Mouse (Mus musculus) stomach, embryonic 14.5 days (tissue): ENCODE results near the gene Fmnl3. TPM values are rescaled to one million over a fixed set of nuclear protein-coding genes. Genes with fewer than 3 reads are reported as not detected.

Experiments
- ATAC-seq: fragments of 200-750 bp; cut with Nextera tagmentation; 2 replicates; pipeline ENCODE4 v1.8.0; 2017; ENCODE audit warnings: low read depth, moderate TSS enrichment; ENCODE audit not compliant: insufficient number of reproducible peaks, insufficient read depth, low FRiP score
- H3K27ac ChIP-seq: fragments of 300-500 bp; sonication (generic); 2 replicates; pipeline ENCODE4 v1.5.1; 2014; ENCODE audit warnings: mild to moderate bottlenecking, low read length, moderate library complexity, mixed read lengths
- H3K27me3 ChIP-seq: fragments of 300-500 bp; sonication (generic); 2 replicates; pipeline ENCODE4 v1.6.1; 2014; ENCODE audit warnings: low read length, control low read depth, mixed read lengths; ENCODE audit not compliant: control insufficient read depth, insufficient read depth
- H3K36me3 ChIP-seq: fragments of 300-500 bp; sonication (generic); 2 replicates; pipeline ENCODE4 v1.6.1; 2014; ENCODE audit warnings: mild to moderate bottlenecking, control low read depth, low read length, moderate library complexity, mixed read lengths; ENCODE audit not compliant: control insufficient read depth, insufficient read depth
- H3K4me1 ChIP-seq: fragments of 300-500 bp; sonication (generic); 2 replicates; pipeline ENCODE4 v1.6.1; 2014; ENCODE audit warnings: low read length, control low read depth, mixed read lengths; ENCODE audit not compliant: control insufficient read depth, insufficient read depth
- H3K4me2 ChIP-seq: fragments of 300-500 bp; sonication (generic); replicated peaks from 2 replicates; pipeline ENCODE4 v1.6.1; 2014; ENCODE audit warnings: low read depth, low read length, control low read depth
- H3K4me3 ChIP-seq: fragments of 300-500 bp; sonication (generic); 2 replicates; pipeline ENCODE4 v1.5.1; 2014; ENCODE audit warnings: low read depth, low read length, control low read depth
- H3K9ac ChIP-seq: fragments of 300-500 bp; sonication (generic); replicated peaks from 2 replicates; pipeline ENCODE4 v1.6.1; 2014; ENCODE audit warnings: low read depth, mild to moderate bottlenecking, control low read depth, low read length, moderate library complexity, mixed read lengths
- H3K9me3 ChIP-seq: fragments of 300-500 bp; sonication (generic); 2 replicates; pipeline ENCODE4 v1.6.1; 2016; ENCODE audit warnings: low read depth, low read length, control low read depth; ENCODE audit not compliant: control insufficient read depth
- WGBS: fragments of 180-500 bp; shearing (Covaris S2); extraction: QIAGEN DNeasy Blood & Tissue Kit; methylation state at CpG from one replicate; pipeline ENCODE4 v1.1.7; 2014; 5-methylcytosine and 5-hydroxymethylcytosine counted together
- polyA plus RNA-seq: library from polyadenylated mRNA; unstranded; fragments of >200 nt; fragmentation: Nextera tagmentation; extraction: Ambion mirVana; gene quantifications from 2 replicates; pipeline ENCODE4 v1.2.1, GENCODE M21; 2014

The Fmnl3 gene
- polyA plus RNA-seq, 1 experiment from 2014 or later, result 23.1 TPM

GRCm38 (mm10) chr15:99332921-99333675 is 37.2 kb downstream of the Fmnl3 start:
- no peaks in the 10 kb centered on the region for H3K9me3 ChIP-seq
- no peak overlapping the region for H3K9ac ChIP-seq
- H3K4me1 ChIP-seq, result peaks cover 34% of the 10 kb centered on the region
- H3K4me2 ChIP-seq, result no peak overlapping the region
- peak; percentile 88; the same call in 1 of the 2 replicates for ATAC-seq
- H3K4me3 ChIP-seq, result no peak overlapping the region
- WGBS, result 27% methylated on average over 9 of the region's 9 CpGs
- H3K36me3 ChIP-seq, result peaks cover 9% of the 10 kb centered on the region; the same call in 1 of the 2 replicates
- H3K27me3 ChIP-seq, result no peaks in the 10 kb centered on the region
- H3K27ac ChIP-seq, result peak overlapping the region; percentile 94

- H3K4me1 ChIP-seq, result peaks cover 34% of the 10 kb centered on the region
- no peak overlapping the region for H3K4me3 ChIP-seq
- H3K9ac ChIP-seq, result no peak overlapping the region
Measured at GRCm38 (mm10) chr15:99332111-99332510, 38.2 kb downstream of the Fmnl3 start.

GRCm38 (mm10) chr15:99331341-99331740 is 38.9 kb downstream of the Fmnl3 start:
- ATAC-seq, result no peak
- H3K36me3 ChIP-seq, result peaks cover 17% of the 10 kb centered on the region; the same call in 1 of the 2 replicates
- no peak overlapping the region for H3K4me3 ChIP-seq
- 79% methylated on average over 5 of the region's 5 CpGs for WGBS
- H3K4me2 ChIP-seq, result no peak overlapping the region
- no peak overlapping the region for H3K9ac ChIP-seq
- H3K27me3 ChIP-seq, result no peaks in the 10 kb centered on the region
- no peaks in the 10 kb centered on the region for H3K9me3 ChIP-seq
- H3K4me1 ChIP-seq, result peaks cover 34% of the 10 kb centered on the region
- peak overlapping the region; percentile 94; the same call in 1 of the 2 replicates for H3K27ac ChIP-seq

More at GRCm38 (mm10) chr15:99332111-99332510, 38.2 kb downstream of the Fmnl3 start:
- H3K4me2 ChIP-seq, result no peak overlapping the region
- no peak for ATAC-seq
- H3K9me3 ChIP-seq, result no peaks in the 10 kb centered on the region
- H3K27me3 ChIP-seq, result no peaks in the 10 kb centered on the region
- peaks cover 17% of the 10 kb centered on the region; the same call in 1 of the 2 replicates for H3K36me3 ChIP-seq
- H3K27ac ChIP-seq, result peak overlapping the region; percentile 94

GRCm38 (mm10) chr15:99330324-99330723 is 40.0 kb downstream of the Fmnl3 start:
- no peak for ATAC-seq
- no peak overlapping the region for H3K9ac ChIP-seq
- no peaks in the 10 kb centered on the region for H3K27me3 ChIP-seq
- H3K4me1 ChIP-seq, result peaks cover 34% of the 10 kb centered on the region
- H3K27ac ChIP-seq, result no peak overlapping the region
- H3K4me2 ChIP-seq, result no peak overlapping the region
- 79% methylated on average over 2 of the region's 2 CpGs for WGBS
- H3K36me3 ChIP-seq, result peaks cover 23% of the 10 kb centered on the region
- H3K9me3 ChIP-seq, result no peaks in the 10 kb centered on the region
- no peak overlapping the region for H3K4me3 ChIP-seq

- H3K4me1 ChIP-seq, result peaks cover 13% of the 10 kb centered on the region
- no peak for ATAC-seq
Measured at GRCm38 (mm10) chr15:99328011-99328410, 42.3 kb downstream of the Fmnl3 start.

GRCm38 (mm10) chr15:99326959-99327358 is 43.3 kb downstream of the Fmnl3 start:
- Histone ChIP-seq H3K4me3 (no peak overlapping the region), H3K27ac (no peak overlapping the region), H3K9me3 (no peaks in the 10 kb centered on the region), H3K27me3 (no peaks in the 10 kb centered on the region), H3K4me2 (no peak overlapping the region), H3K9ac (no peak overlapping the region), H3K36me3 (peaks cover 49% of the 10 kb centered on the region), H3K4me1 (peaks cover 2% of the 10 kb centered on the region; the same call in 1 of the 2 replicates)
- WGBS, result 88% methylated on average over 1 of the region's 1 CpGs
- ATAC-seq, result no peak

More at GRCm38 (mm10) chr15:99328011-99328410, 42.3 kb downstream of the Fmnl3 start:
- Histone ChIP-seq H3K27me3 (no peaks in the 10 kb centered on the region), H3K4me3 (no peak overlapping the region), H3K27ac (no peak overlapping the region), H3K36me3 (peaks cover 40% of the 10 kb centered on the region), H3K9me3 (no peaks in the 10 kb centered on the region), H3K4me2 (no peak overlapping the region), H3K9ac (no peak overlapping the region)
- WGBS, result 91% methylated on average over 5 of the region's 5 CpGs

GRCm38 (mm10) chr15:99326407-99326806 is 43.9 kb downstream of the Fmnl3 start:
- WGBS, result 35% methylated on average over 2 of the region's 2 CpGs

GRCm38 (mm10) chr15:99325598-99325997 is 44.7 kb downstream of the Fmnl3 start:
- ATAC-seq, result no peak
- no peaks in the 10 kb centered on the region for H3K9me3 ChIP-seq
- 89% methylated on average over 6 of the region's 6 CpGs for WGBS
- no peak overlapping the region for H3K27ac ChIP-seq
- H3K4me3 ChIP-seq, result no peak overlapping the region
- no peak overlapping the region for H3K4me2 ChIP-seq
- H3K9ac ChIP-seq, result no peak overlapping the region
- no peaks in the 10 kb centered on the region for H3K4me1 ChIP-seq
- no peaks in the 10 kb centered on the region for H3K27me3 ChIP-seq
- H3K36me3 ChIP-seq, result peaks cover 62% of the 10 kb centered on the region

More at GRCm38 (mm10) chr15:99326407-99326806, 43.9 kb downstream of the Fmnl3 start:
- no peaks in the 10 kb centered on the region for H3K27me3 ChIP-seq
- H3K36me3 ChIP-seq, result peaks cover 55% of the 10 kb centered on the region
- H3K9ac ChIP-seq, result no peak overlapping the region
- no peak overlapping the region for H3K4me2 ChIP-seq
- H3K4me1 ChIP-seq, result no peaks in the 10 kb centered on the region
- H3K4me3 ChIP-seq, result no peak overlapping the region
- H3K27ac ChIP-seq, result peak overlapping the region; percentile 21; the same call in 1 of the 2 replicates
- no peak for ATAC-seq
- H3K9me3 ChIP-seq, result no peaks in the 10 kb centered on the region
